Mouse (Mus musculus): ENCODE results near the gene Pik3r1. TPM values are rescaled to one million over a fixed set of nuclear protein-coding genes. Genes with fewer than 3 reads are reported as not detected.

The Pik3r1 gene
- polyA plus RNA-seq, 1 experiment from 2014 or later = 46.0 TPM

DNA sequence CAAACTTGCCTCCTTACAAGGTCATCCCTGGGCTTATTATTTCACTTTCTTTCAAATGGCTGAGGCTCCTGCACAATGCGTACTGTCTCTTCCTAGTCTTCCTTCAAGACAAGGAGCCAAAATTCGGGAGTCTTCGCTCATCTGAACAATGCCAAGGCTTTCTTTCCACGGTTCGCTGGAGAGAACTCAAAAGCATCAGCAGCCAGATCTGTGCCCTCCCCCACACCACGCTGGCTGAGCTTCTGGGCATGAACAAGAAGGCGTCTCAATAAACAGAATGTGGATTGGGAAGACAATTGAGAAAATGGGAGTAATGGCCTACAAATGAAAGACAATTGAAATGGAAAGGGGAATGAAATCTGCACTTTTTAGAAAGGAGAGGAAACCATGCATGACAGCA lies 136.5 kb downstream of the Pik3r1 start:
- H3K9ac ChIP-seq = no peak overlapping the region
- no peaks in the 10 kb centered on the region for H3K9me3 ChIP-seq (replicated peaks)
- no peak overlapping the region for H3K27ac ChIP-seq (replicated peaks)
- no peak for ATAC-seq (ENCODE audit: insufficient number of reproducible peaks, low FRiP score, low TSS enrichment, low read depth)
- no peak overlapping the region for H3K4me2 ChIP-seq (replicated peaks)
- no peaks in the 10 kb centered on the region for H3K36me3 ChIP-seq
- WGBS = 82% methylated on average over 7 of the region's 7 CpGs
- H3K27me3 ChIP-seq = no peaks in the 10 kb centered on the region
- H3K4me3 ChIP-seq (replicated peaks) = no peak overlapping the region
- no peaks in the 10 kb centered on the region for H3K4me1 ChIP-seq
